Mouse (Mus musculus): Measurements from ENCODE around the gene Rhobtb3. TPM values are rescaled to one million over a fixed set of nuclear protein-coding genes. Genes with fewer than 3 reads are reported as not detected.
"Not testable (repeated sequence)": the region's sequence is repeated elsewhere in the genome, so short reads cannot be mapped to it uniquely, and the experiment has no call there.

The Rhobtb3 gene
- polyA plus RNA-seq, 1 experiment from 2014 or later: 29.7 TPM

- peak overlapping the region; percentile 81 for H3K9ac ChIP-seq
- H3K4me1 ChIP-seq: peaks cover 7% of the 10 kb centered on the region; the same call in 1 of the 2 replicates
- H3K9me3 ChIP-seq: no peaks in the 10 kb centered on the region
- H3K27me3 ChIP-seq (replicated peaks): no peaks in the 10 kb centered on the region
- ATAC-seq (ENCODE audit: insufficient read depth, low FRiP score, low read depth): no peak
- peak overlapping the region; percentile 93 for H3K4me3 ChIP-seq (replicated peaks)
- 2% methylated on average over 7 of the region's 7 CpGs for WGBS
- H3K4me2 ChIP-seq: peak overlapping the region; percentile 69
- peak overlapping the region; percentile 98 for H3K27ac ChIP-seq
- H3K36me3 ChIP-seq: no peaks in the 10 kb centered on the region
Measured at GRCm38 (mm10) chr13:75944044-75944820, 507 bp upstream of the Rhobtb3 start.

GRCm38 (mm10) chr13:75942731-75943130, 994 bp downstream of the Rhobtb3 start:
- under 1% methylated on average over 6 of the region's 6 CpGs for WGBS
- Histone ChIP-seq H3K4me2 (peak overlapping the region; percentile 69), H3K4me1 (peaks cover 7% of the 10 kb centered on the region; the same call in 1 of the 2 replicates), H3K9me3 (no peaks in the 10 kb centered on the region), H3K27me3 (replicated peaks) (no peaks in the 10 kb centered on the region), H3K9ac (peak overlapping the region; percentile 81), H3K4me3 (replicated peaks) (peak overlapping the region; percentile 93), H3K27ac (peak overlapping the region; percentile 98), H3K36me3 (peaks cover 5% of the 10 kb centered on the region; the same call in 1 of the 2 replicates)
- peak; percentile 25; the same call in 1 of the 2 replicates for ATAC-seq (ENCODE audit: insufficient read depth, low FRiP score, low read depth)

GRCm38 (mm10) chr13:75941518-75942295, 2.0 kb downstream of the Rhobtb3 start:
- Histone ChIP-seq H3K4me3 (replicated peaks) (no peak overlapping the region), H3K27ac (no peak overlapping the region), H3K36me3 (peaks cover 5% of the 10 kb centered on the region; the same call in 1 of the 2 replicates), H3K9ac (no peak overlapping the region), H3K27me3 (replicated peaks) (no peaks in the 10 kb centered on the region), H3K4me2 (peak overlapping the region; percentile 28), H3K9me3 (no peaks in the 10 kb centered on the region), H3K4me1 (peaks cover 7% of the 10 kb centered on the region; the same call in 1 of the 2 replicates)
- 84% methylated on average over 5 of the region's 5 CpGs for WGBS
- ATAC-seq (ENCODE audit: insufficient read depth, low FRiP score, low read depth): no peak

GRCm38 (mm10) chr13:75940791-75941517, 2.8 kb downstream of the Rhobtb3 start:
- ATAC-seq (ENCODE audit: insufficient read depth, low FRiP score, low read depth): no peak
- H3K4me2 ChIP-seq: peak overlapping the region; percentile 28
- H3K27me3 ChIP-seq (replicated peaks): no peaks in the 10 kb centered on the region
- 70% methylated on average over 2 of the region's 2 CpGs for WGBS
- H3K4me1 ChIP-seq: peaks cover 7% of the 10 kb centered on the region; the same call in 1 of the 2 replicates
- peaks cover 5% of the 10 kb centered on the region; the same call in 1 of the 2 replicates for H3K36me3 ChIP-seq
- no peak overlapping the region for H3K9ac ChIP-seq
- no peak overlapping the region for H3K4me3 ChIP-seq (replicated peaks)
- H3K27ac ChIP-seq: no peak overlapping the region
- H3K9me3 ChIP-seq: no peaks in the 10 kb centered on the region

GRCm38 (mm10) chr13:75938866-75939265, 4.9 kb downstream of the Rhobtb3 start:
- Histone ChIP-seq H3K9me3 (no peaks in the 10 kb centered on the region), H3K27me3 (replicated peaks) (no peaks in the 10 kb centered on the region), H3K4me3 (replicated peaks) (no peak overlapping the region), H3K9ac (no peak overlapping the region), H3K4me2 (no peak overlapping the region), H3K27ac (no peak overlapping the region), H3K4me1 (peaks cover 7% of the 10 kb centered on the region; the same call in 1 of the 2 replicates), H3K36me3 (peaks cover 5% of the 10 kb centered on the region; the same call in 1 of the 2 replicates)
- ATAC-seq (ENCODE audit: insufficient read depth, low FRiP score, low read depth): no peak
- 87% methylated on average over 5 of the region's 5 CpGs for WGBS

GRCm38 (mm10) chr13:75933287-75933686, 10.4 kb downstream of the Rhobtb3 start:
- H3K4me1 ChIP-seq: 0 out of 2 replicates have a peak, but pooled peaks cover 7% of the 10 kb centered on the region
- H3K27me3 ChIP-seq (replicated peaks): no peaks in the 10 kb centered on the region
- H3K4me2 ChIP-seq: no peak overlapping the region
- H3K36me3 ChIP-seq: peaks cover 3% of the 10 kb centered on the region; the same call in 1 of the 2 replicates
- H3K9ac ChIP-seq: no peak overlapping the region
- H3K9me3 ChIP-seq: no peaks in the 10 kb centered on the region
- H3K4me3 ChIP-seq (replicated peaks): no peak overlapping the region
- WGBS: 88% methylated on average over 1 of the region's 1 CpGs
- no peak overlapping the region for H3K27ac ChIP-seq
- ATAC-seq (ENCODE audit: insufficient read depth, low FRiP score, low read depth): no peak

GRCm38 (mm10) chr13:75931073-75931472, 12.7 kb downstream of the Rhobtb3 start:
- Histone ChIP-seq H3K36me3 (no peaks in the 10 kb centered on the region), H3K4me3 (replicated peaks) (no peak overlapping the region), H3K27ac (peak overlapping the region; percentile 16; the same call in 1 of the 2 replicates), H3K9ac (no peak overlapping the region), H3K9me3 (no peaks in the 10 kb centered on the region), H3K4me1 (0 out of 2 replicates have a peak, but pooled peaks cover 7% of the 10 kb centered on the region), H3K27me3 (replicated peaks) (no peaks in the 10 kb centered on the region), H3K4me2 (no peak overlapping the region)
- ATAC-seq (ENCODE audit: insufficient read depth, low FRiP score, low read depth): peak; percentile 86; the same call in 1 of the 2 replicates
- 7% methylated on average over 5 of the region's 5 CpGs for WGBS

- WGBS: 50% methylated on average over 2 of the region's 2 CpGs
- ATAC-seq (ENCODE audit: insufficient read depth, low FRiP score, low read depth): no peak
- H3K9ac ChIP-seq: no peak overlapping the region
- 0 out of 2 replicates have a peak, but pooled peaks cover 7% of the 10 kb centered on the region for H3K4me1 ChIP-seq
- H3K4me2 ChIP-seq: no peak overlapping the region
- H3K4me3 ChIP-seq (replicated peaks): no peak overlapping the region
- H3K9me3 ChIP-seq: no peaks in the 10 kb centered on the region
- peak overlapping the region; percentile 16; the same call in 1 of the 2 replicates for H3K27ac ChIP-seq
- H3K36me3 ChIP-seq: no peaks in the 10 kb centered on the region
- H3K27me3 ChIP-seq (replicated peaks): no peaks in the 10 kb centered on the region
Measured at GRCm38 (mm10) chr13:75930660-75931059, 13.1 kb downstream of the Rhobtb3 start.

- Histone ChIP-seq H3K36me3 (no peaks in the 10 kb centered on the region), H3K27ac (no peak overlapping the region), H3K9me3 (no peaks in the 10 kb centered on the region), H3K9ac (no peak overlapping the region), H3K4me1 (0 out of 2 replicates have a peak, but pooled peaks cover 7% of the 10 kb centered on the region), H3K4me2 (no peak overlapping the region), H3K27me3 (replicated peaks) (no peaks in the 10 kb centered on the region), H3K4me3 (replicated peaks) (no peak overlapping the region)
- ATAC-seq (ENCODE audit: insufficient read depth, low FRiP score, low read depth): no peak
- WGBS: 89% methylated on average over 20 of the region's 20 CpGs
Measured at GRCm38 (mm10) chr13:75930023-75930422, 13.7 kb downstream of the Rhobtb3 start.

GRCm38 (mm10) chr13:75929071-75929470, 14.7 kb downstream of the Rhobtb3 start:
- not testable (repeated sequence) for H3K27me3 ChIP-seq (replicated peaks); H3K4me1 ChIP-seq; ATAC-seq (ENCODE audit: insufficient read depth, low FRiP score, low read depth); H3K36me3 ChIP-seq; H3K9ac ChIP-seq; H3K27ac ChIP-seq; H3K4me3 ChIP-seq (replicated peaks); H3K4me2 ChIP-seq; H3K9me3 ChIP-seq
- WGBS: 93% methylated on average over 5 of the region's 5 CpGs

GRCm38 (mm10) chr13:75927951-75928350, 15.8 kb downstream of the Rhobtb3 start:
- Histone ChIP-seq H3K4me2 (no peak overlapping the region), H3K4me1 (0 out of 2 replicates have a peak, but pooled peaks cover 7% of the 10 kb centered on the region), H3K9ac (no peak overlapping the region), H3K36me3 (no peaks in the 10 kb centered on the region), H3K27me3 (replicated peaks) (no peaks in the 10 kb centered on the region), H3K27ac (no peak overlapping the region), H3K9me3 (no peaks in the 10 kb centered on the region), H3K4me3 (replicated peaks) (no peak overlapping the region)
- no peak for ATAC-seq (ENCODE audit: insufficient read depth, low FRiP score, low read depth)

All from stomach, embryonic 15.5 days (tissue).